Comparison of ENCODE assay signal across 8 mouse cellular contexts in genomic region chr14:31385977-31386697, GRCm38 (mm10). TPM values are rescaled to one million over a fixed set of nuclear protein-coding genes. Genes with fewer than 3 reads are reported as not detected.
DNase-seq lines count a peak whose midpoint lies in the region; ATAC-seq and TF ChIP-seq lines count a peak whose summit lies in the region.

No protein-coding gene starts in this region.

- no peak for ATAC-seq in forebrain, embryonic 13.5 days
- 0 out of 2 replicates have a peak, but pooled peaks have one; percentile 46 for ATAC-seq in megakaryocyte-erythroid progenitor cell, adult 5-6 weeks (replicated peaks; ENCODE audit: low FRiP score, low TSS enrichment, poor library complexity, severe bottlenecking)

- no peak overlapping the region for H3K4me2 ChIP-seq in forebrain, embryonic 13.5 days

- peaks cover 6% of the 10 kb centered on the region; the same call in 1 of the 2 replicates for H3K9me3 ChIP-seq in forebrain, embryonic 10.5 days
- H3K9me3 ChIP-seq in forebrain, embryonic 13.5 days (replicated peaks) = no peaks in the 10 kb centered on the region
- no peaks in the 10 kb centered on the region for H3K9me3 ChIP-seq in embryonic facial prominence, embryonic 10.5 days

- H3K36me3 ChIP-seq in forebrain, embryonic 10.5 days (replicated peaks) = peaks cover 14% of the 10 kb centered on the region
- H3K36me3 ChIP-seq in forebrain, embryonic 13.5 days (ENCODE audit: poor library complexity, severe bottlenecking) = peaks cover 5% of the 10 kb centered on the region; the same call in 1 of the 2 replicates
- H3K36me3 ChIP-seq in embryonic facial prominence, embryonic 10.5 days (replicated peaks) = peaks cover 43% of the 10 kb centered on the region

- intact Hi-C loops in heart, postnatal 14 days (cut with DNase I) = loop anchor here (1.0 kb wide), 2 partner anchors 50 to 86 kb away; partner anchors contain the start of gene Sh3bp5
- intact Hi-C loops in left cerebral cortex, adult 2 months (cut with DNase I) = loop anchor here (1.0 to 2.0 kb wide), 3 partner anchors 49 to 87 kb away; no protein-coding TSS in a partner anchor

- no peak overlapping the region for H3K27ac ChIP-seq in forebrain, embryonic 10.5 days
- no peak overlapping the region for H3K27ac ChIP-seq in forebrain, embryonic 13.5 days
- H3K27ac ChIP-seq in embryonic facial prominence, embryonic 10.5 days (replicated peaks) = peak overlapping the region; percentile 54
- H3K27ac ChIP-seq in left cerebral cortex, adult 2 months = peak overlapping the region; percentile 83

- H3K4me3 ChIP-seq in forebrain, embryonic 10.5 days = no peak overlapping the region
- H3K4me3 ChIP-seq in forebrain, embryonic 13.5 days = no peak overlapping the region
- no peak overlapping the region for H3K4me3 ChIP-seq in embryonic facial prominence, embryonic 10.5 days
- no peak overlapping the region for H3K4me3 ChIP-seq in left cerebral cortex, adult 2 months

- H3K9ac ChIP-seq in forebrain, embryonic 13.5 days = no peak overlapping the region

- H3K4me1 ChIP-seq in forebrain, embryonic 10.5 days = peaks cover 17% of the 10 kb centered on the region
- 0 out of 2 replicates have a peak, but pooled peaks cover 3% of the 10 kb centered on the region for H3K4me1 ChIP-seq in forebrain, embryonic 13.5 days
- peaks cover 38% of the 10 kb centered on the region for H3K4me1 ChIP-seq in embryonic facial prominence, embryonic 10.5 days

- 61% methylated on average over 13 of the region's 13 CpGs for WGBS in forebrain, embryonic 10.5 days
- 59% methylated on average over 13 of the region's 13 CpGs for WGBS in forebrain, embryonic 13.5 days
- 53% methylated on average over 13 of the region's 13 CpGs for WGBS in embryonic facial prominence, embryonic 10.5 days

- H3K27me3 ChIP-seq in forebrain, embryonic 10.5 days (ENCODE audit: poor library complexity, severe bottlenecking) = no peaks in the 10 kb centered on the region
- no peaks in the 10 kb centered on the region for H3K27me3 ChIP-seq in forebrain, embryonic 13.5 days
- no peaks in the 10 kb centered on the region for H3K27me3 ChIP-seq in embryonic facial prominence, embryonic 10.5 days (replicated peaks; ENCODE audit: low read depth, poor library complexity, severe bottlenecking)

- peak; percentile 43 for DNase-seq in forebrain, embryonic 10.5 days (ENCODE audit: extremely low spot score, low spot score)
- peak; percentile 93 for DNase-seq in adrenal gland, postnatal 14 days
- peak; percentile 81 for DNase-seq in embryonic facial prominence, embryonic 10.5 days (ENCODE audit: low spot score)
- peak; percentile 85 to 90 for DNase-seq in heart, postnatal 14 days
- peak; percentile 68 to 71 for DNase-seq in left cerebral cortex, adult 2 months (ENCODE audit: extremely low spot score in 1 of 2, low spot score in 2 of 2)
- DNase-seq in spleen, postnatal 36 days (ENCODE audit: low spot score in 2 of 2) = peak; percentile 77 to 80

- peak; percentile 86 for TF ChIP-seq CTCF in left cerebral cortex, adult 2 months (IDR thresholded peaks at IDR 0.05)

RNA-seq across cellular contexts. Expression of gene Capn7, which starts 49.7 kb away (rescaled TPM):
- polyA plus RNA-seq in forebrain, embryonic 10.5 days (2016; fragmentation: Nextera tagmentation; extraction: Ambion mirVana) = 28.7 and 29.2 TPM in 2 replicates
- polyA plus RNA-seq in forebrain, embryonic 13.5 days (2015; fragmentation: Nextera tagmentation; extraction: Ambion mirVana) = 44.2 and 48.7 TPM in 2 replicates
- total RNA-seq in adrenal gland, postnatal 14 days (2021) = 36.8 and 41.2 TPM in 2 replicates
- polyA plus RNA-seq in embryonic facial prominence, embryonic 10.5 days (2016; fragmentation: Nextera tagmentation; extraction: Ambion mirVana) = 28.3 TPM in 2 replicates
- 10 to 100 TPM; 31.3 to 31.5 TPM for total RNA-seq in heart, postnatal 14 days (2021)
- 10 to 100 TPM; 33.8 to 38.3 TPM for total RNA-seq in left cerebral cortex, adult 2 months (2021)
- 36.1 and 45.5 TPM in 2 replicates for total RNA-seq in megakaryocyte-erythroid progenitor cell, adult 5-6 weeks (2014; fragmentation: Nextera tagmentation)
- total RNA-seq in megakaryocyte-erythroid progenitor cell, adult 5-6 weeks (2017) = 64.5 and 81.7 TPM in 2 replicates

RNA-seq across cellular contexts. Expression of gene Sh3bp5, which starts 49.7 kb away (rescaled TPM):
- 17.6 and 18.3 TPM in 2 replicates for polyA plus RNA-seq in forebrain, embryonic 10.5 days (2016; fragmentation: Nextera tagmentation; extraction: Ambion mirVana)
- 66.9 and 75.0 TPM in 2 replicates for polyA plus RNA-seq in forebrain, embryonic 13.5 days (2015; fragmentation: Nextera tagmentation; extraction: Ambion mirVana)
- 123 and 142 TPM in 2 replicates for total RNA-seq in adrenal gland, postnatal 14 days (2021)
- polyA plus RNA-seq in embryonic facial prominence, embryonic 10.5 days (2016; fragmentation: Nextera tagmentation; extraction: Ambion mirVana) = 26.3 and 30.2 TPM in 2 replicates
- total RNA-seq in heart, postnatal 14 days (2021) = 10 to 100 TPM; 44.4 to 47.3 TPM
- total RNA-seq in left cerebral cortex, adult 2 months (2021) = 10 to 100 TPM; 63.5 to 65.4 TPM
- total RNA-seq in megakaryocyte-erythroid progenitor cell, adult 5-6 weeks (2014; fragmentation: Nextera tagmentation) = 1.1 and 2.3 TPM in 2 replicates
- 1.1 and 1.3 TPM in 2 replicates for total RNA-seq in megakaryocyte-erythroid progenitor cell, adult 5-6 weeks (2017)

Comparison
In these comparisons a context has a peak if more than half of its experiments do, and no peak if none do; other contexts are left out.
1. DNase-seq: peak in every context shown above with its lines; median percentile 93 in adrenal gland, postnatal 14 days; 88 in heart, postnatal 14 days; 81 in embryonic facial prominence, embryonic 10.5 days; 78 in spleen, postnatal 36 days; 70 in left cerebral cortex, adult 2 months; 43 in forebrain, embryonic 10.5 days.
2. H3K27ac ChIP-seq: peak in embryonic facial prominence, embryonic 10.5 days (single experiment) and left cerebral cortex, adult 2 months (single experiment); none in forebrain, embryonic 10.5 days (single experiment) and forebrain, embryonic 13.5 days (single experiment).
3. RNA of gene Sh3bp5, which starts 49.7 kb away (total RNA-seq): 123 to 142 TPM in adrenal gland, postnatal 14 days, 63.5 to 65.4 TPM in left cerebral cortex, adult 2 months and 44.4 to 47.3 TPM in heart, postnatal 14 days; 1.1 to 2.3 TPM in megakaryocyte-erythroid progenitor cell, adult 5-6 weeks; every median in the first group is over 10 times any median in the second.